Mouse (Mus musculus): ENCODE measurements around the gene Sgms1.

- no peak for TF ChIP-seq FLI1 (IDR thresholded peaks at IDR 0.05; ENCODE audit: low read length)
- TF ChIP-seq GATA1 (IDR thresholded peaks at IDR 0.05; ENCODE audit: borderline replicate concordance, low read length): no peak
These were observed 51.8 kb downstream of the Sgms1 start for GRCm38 (mm10) chr19:32337708-32338107.
